Mouse (Mus musculus) bone marrow, adult 2 months (tissue): ENCODE data around the gene Eid3.

ENCODE experiments used
- CTCF ChIP-seq: fragments of 200-500 bp; IDR thresholded peaks from 2 replicates; pipeline ENCODE4 v1.5.1; 2011; ENCODE audit warnings: low read length, control low read depth; ENCODE audit not compliant: control insufficient read depth, insufficient read depth
- POLR2A ChIP-seq: fragments of 200-500 bp; IDR thresholded peaks from 2 replicates; pipeline ENCODE4 v1.6.1; 2011; ENCODE audit warnings: low read depth, mild to moderate bottlenecking, control low read depth, low read length, borderline replicate concordance; ENCODE audit not compliant: control insufficient read depth

- TF ChIP-seq POLR2A (no peak), CTCF (no peak)
These were observed 32.5 kb downstream of the Eid3 start for GRCm38 (mm10) chr10:82898893-82899292.
